Mouse (Mus musculus) neural tube, embryonic 12.5 days (tissue): ENCODE data around the gene Sec1. TPM values are rescaled to one million over a fixed set of nuclear protein-coding genes. Genes with fewer than 3 reads are reported as not detected.

Source experiments
- ATAC-seq: fragments of 200-750 bp; cut with Nextera tagmentation; 2 replicates; pipeline ENCODE4 v1.8.0; 2017; ENCODE audit warnings: low read depth, mild to moderate bottlenecking, moderate TSS enrichment, moderate library complexity; ENCODE audit not compliant: low FRiP score
- H3K27ac ChIP-seq: fragments of 300-500 bp; sonication (generic); 2 replicates; pipeline ENCODE4 v1.5.1; 2016
- H3K27me3 ChIP-seq: fragments of 300-500 bp; sonication (generic); replicated peaks from 2 replicates; pipeline ENCODE4 v1.6.1; 2016; ENCODE audit warnings: mild to moderate bottlenecking
- H3K36me3 ChIP-seq: fragments of 300-500 bp; sonication (generic); 2 replicates; pipeline ENCODE4 v1.6.1; 2016; ENCODE audit warnings: mild to moderate bottlenecking
- H3K4me1 ChIP-seq: fragments of 300-500 bp; sonication (generic); 2 replicates; pipeline ENCODE4 v1.6.1; 2016
- H3K4me2 ChIP-seq: fragments of 300-500 bp; sonication (generic); replicated peaks from 2 replicates; pipeline ENCODE4 v1.6.1; 2016; ENCODE audit warnings: mild to moderate bottlenecking
- H3K4me3 ChIP-seq: fragments of 300-500 bp; sonication (generic); 2 replicates; pipeline ENCODE4 v1.5.1; 2016
- H3K9ac ChIP-seq: fragments of 300-500 bp; sonication (generic); 2 replicates; pipeline ENCODE4 v1.6.1; 2016; ENCODE audit warnings: mild to moderate bottlenecking
- H3K9me3 ChIP-seq: fragments of 300-500 bp; sonication (generic); 2 replicates; pipeline ENCODE4 v1.6.1; 2016; ENCODE audit warnings: mild to moderate bottlenecking
- WGBS: fragments of 180-500 bp; shearing (Covaris S2); methylation state at CpG from one replicate; pipeline ENCODE4 v1.1.7; 2016; 5-methylcytosine and 5-hydroxymethylcytosine counted together
- polyA plus RNA-seq: library from polyadenylated mRNA; unstranded; fragments of >200 nt; fragmentation: Nextera tagmentation; extraction: Ambion mirVana; gene quantifications from 2 replicates; pipeline ENCODE4 v1.2.1, GENCODE M21; 2016

The Sec1 gene
- polyA plus RNA-seq, 1 experiment from 2014 or later, result 1.2 TPM

DNA sequence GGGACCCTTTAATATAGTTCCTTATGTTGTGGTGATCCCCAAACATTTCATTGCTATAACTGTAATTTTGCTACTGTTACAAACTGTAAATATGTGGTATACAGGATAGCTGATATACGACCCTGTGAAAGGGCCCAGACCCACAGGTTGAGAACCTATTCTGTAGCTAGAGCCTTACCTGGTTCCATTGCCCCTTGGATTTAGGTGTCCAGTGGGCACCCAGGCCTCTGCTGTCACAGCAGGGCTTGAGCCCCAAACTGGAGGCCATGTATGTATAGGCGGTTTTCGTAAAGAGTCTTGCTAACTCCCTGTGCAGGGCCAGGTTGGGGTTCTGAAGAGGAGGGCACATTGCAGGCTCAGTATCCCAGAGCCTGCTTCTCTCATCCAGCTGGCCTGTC lies 22.3 kb upstream of the Sec1 start:
- WGBS, result 93% methylated on average over 3 of the region's 3 CpGs
- ATAC-seq, result no peak
- Histone ChIP-seq H3K4me2 (peak overlapping the region; percentile 93), H3K27me3 (no peaks in the 10 kb centered on the region), H3K4me1 (peaks cover 44% of the 10 kb centered on the region), H3K4me3 (peak overlapping the region; percentile 91; the same call in 1 of the 2 replicates), H3K36me3 (peaks cover 45% of the 10 kb centered on the region), H3K9me3 (no peaks in the 10 kb centered on the region), H3K9ac (no peak overlapping the region), H3K27ac (no peak overlapping the region)

DNA sequence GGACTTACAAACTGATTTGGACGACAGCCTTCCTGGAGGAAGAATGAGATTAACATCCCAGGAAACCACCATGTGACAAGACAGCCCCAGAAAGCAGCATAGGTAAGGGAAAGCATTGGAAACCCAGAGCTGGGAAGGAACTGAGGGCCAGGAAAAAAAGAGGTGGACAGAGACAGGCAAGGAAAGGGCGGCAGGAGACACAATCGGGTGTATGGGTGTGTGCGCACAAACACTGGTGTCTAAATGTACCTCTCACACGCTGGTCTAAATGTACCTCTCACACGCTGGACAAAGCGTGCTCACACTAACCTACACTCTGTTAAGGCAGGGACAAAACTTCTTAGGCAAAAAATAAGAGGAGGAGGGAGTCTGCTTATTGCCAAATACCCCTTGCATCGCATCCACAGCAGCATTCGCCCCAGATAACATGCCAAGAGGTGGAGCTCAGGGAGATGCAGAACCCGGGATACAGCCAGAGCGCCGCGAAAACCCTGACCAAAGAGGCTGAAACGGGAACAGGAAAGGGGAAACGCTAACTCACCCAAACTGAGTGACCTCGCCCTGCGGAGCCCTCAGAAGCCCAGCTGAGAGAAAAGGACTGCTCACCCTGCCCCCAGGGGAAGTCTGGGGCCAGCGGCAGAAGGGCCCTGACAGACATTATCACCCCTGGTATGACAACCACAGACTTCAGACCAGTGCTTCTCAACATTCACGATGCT lies 21.7 kb upstream of the Sec1 start:
- ATAC-seq, result no peak
- Histone ChIP-seq H3K4me1 (peaks cover 44% of the 10 kb centered on the region), H3K27ac (no peak overlapping the region), H3K27me3 (no peaks in the 10 kb centered on the region), H3K4me3 (peak overlapping the region; percentile 74; the same call in 1 of the 2 replicates), H3K9me3 (no peaks in the 10 kb centered on the region), H3K4me2 (peak overlapping the region; percentile 93), H3K9ac (peak overlapping the region; percentile 48), H3K36me3 (peaks cover 45% of the 10 kb centered on the region)
- 85% methylated on average over 19 of the region's 19 CpGs for WGBS

DNA sequence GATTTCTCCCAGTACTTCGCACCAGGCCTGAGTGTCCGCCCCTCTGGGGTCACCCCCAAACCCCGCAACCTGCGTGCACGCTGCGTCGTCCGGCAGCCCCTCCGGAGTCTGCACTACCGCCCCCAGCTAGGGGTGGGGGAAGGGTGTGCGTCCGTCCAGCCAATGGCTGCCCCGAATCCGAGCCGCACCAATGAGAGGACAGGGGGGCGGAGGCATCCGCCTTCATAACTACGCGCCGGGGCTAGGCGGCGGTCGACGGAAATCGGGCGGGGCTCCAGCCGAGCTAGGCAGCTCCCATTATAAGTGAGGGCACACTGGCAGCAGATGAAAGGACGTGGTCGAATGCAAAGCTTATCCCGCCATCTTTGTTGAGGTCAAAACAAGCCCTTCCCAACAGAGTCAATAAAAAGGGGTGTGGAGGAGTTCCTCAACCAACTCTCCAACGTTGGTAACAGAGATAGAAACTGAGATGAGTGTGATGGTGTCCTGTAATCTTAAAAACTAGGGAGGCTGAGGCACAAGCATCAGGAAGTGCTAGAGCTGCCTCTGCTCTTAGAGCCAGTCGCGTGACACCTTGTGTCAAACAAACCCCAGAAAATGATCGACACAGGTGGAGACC lies 21.0 kb upstream of the Sec1 start, which contains the start of gene Rpl18:
TSS of gene Rpl18 (plus strand) at position 368 of the 619 bp plus-strand sequence.
- H3K4me1 ChIP-seq, result peaks cover 44% of the 10 kb centered on the region
- H3K36me3 ChIP-seq, result peaks cover 44% of the 10 kb centered on the region

DNA sequence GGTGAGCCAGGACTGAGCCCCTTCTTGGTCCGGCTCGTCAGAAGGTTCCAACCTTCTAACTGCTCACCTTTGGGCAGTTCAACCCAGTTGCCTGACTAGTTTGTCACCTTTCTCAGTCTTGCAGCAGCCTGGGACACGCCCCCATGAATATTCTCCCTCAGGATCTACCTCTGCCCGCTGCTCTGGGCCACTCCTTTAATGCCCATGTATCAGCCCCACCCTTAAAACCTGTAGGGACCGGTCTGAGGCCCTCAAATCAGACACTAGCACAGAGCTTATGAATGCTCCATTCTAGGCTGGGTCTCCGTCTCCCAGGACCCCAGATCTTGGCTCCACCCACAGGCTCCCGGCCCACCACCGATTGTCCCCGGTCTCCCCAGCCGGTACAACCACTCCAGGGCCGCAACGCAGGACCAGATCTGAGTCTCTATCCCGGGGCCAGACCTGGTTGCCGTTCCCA lies 20.5 kb upstream of the Sec1 start:
- Histone ChIP-seq H3K36me3 (peaks cover 42% of the 10 kb centered on the region), H3K4me1 (peaks cover 45% of the 10 kb centered on the region)

More for the DNA sequence above, 21.0 kb upstream of the Sec1 start, which contains the start of gene Rpl18:
- Histone ChIP-seq H3K9ac (peak within 1 kb of the TSS; percentile 69), H3K27ac (no peak within 1 kb of the TSS), H3K4me2 (peak within 1 kb of the TSS; percentile 93), H3K9me3 (no peaks in the 10 kb centered on the region), H3K4me3 (peak within 1 kb of the TSS; percentile 74), H3K27me3 (no peaks in the 10 kb centered on the region)
- WGBS, result 6% methylated on average over 34 of the region's 34 CpGs
- ATAC-seq, result peak; percentile 86

DNA sequence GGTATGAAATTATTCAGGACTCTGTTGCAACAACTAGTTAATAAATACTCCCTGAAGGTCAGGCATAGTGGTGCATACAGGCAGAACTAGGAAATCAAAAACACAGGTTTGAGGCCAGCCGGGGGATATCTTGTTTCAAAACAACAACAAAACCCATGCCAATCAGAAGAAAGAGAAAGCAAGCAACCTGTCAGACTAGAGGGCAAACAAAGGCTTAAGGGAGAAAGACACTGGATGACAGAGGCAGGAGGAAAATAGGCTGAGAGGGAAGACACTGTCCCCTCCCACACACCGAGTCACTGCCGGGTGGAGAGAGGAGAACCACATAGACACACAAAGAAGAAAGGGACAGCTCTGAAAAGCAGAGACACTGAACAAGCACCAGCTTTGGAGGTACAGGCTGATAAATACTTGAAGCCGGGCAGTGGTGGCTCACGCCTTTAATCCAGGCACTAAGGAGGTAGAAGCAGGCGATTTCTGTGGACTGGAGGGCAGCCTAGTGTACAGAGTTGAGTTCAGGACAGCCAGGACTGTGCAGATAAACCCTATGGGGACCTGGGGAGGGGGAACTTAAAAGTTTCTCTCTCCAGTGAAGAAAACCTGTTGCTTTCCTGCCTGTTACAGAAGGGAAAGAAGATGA lies 19.8 kb upstream of the Sec1 start:
- Histone ChIP-seq H3K4me2 (peak overlapping the region; percentile 93), H3K27ac (no peak overlapping the region), H3K4me3 (peak overlapping the region; percentile 74), H3K36me3 (peaks cover 36% of the 10 kb centered on the region), H3K27me3 (no peaks in the 10 kb centered on the region), H3K9me3 (no peaks in the 10 kb centered on the region), H3K9ac (peak overlapping the region; percentile 69; the same call in 1 of the 2 replicates), H3K4me1 (peaks cover 45% of the 10 kb centered on the region)
- 93% methylated on average over 6 of the region's 6 CpGs for WGBS
- ATAC-seq, result no peak

More for the DNA sequence above, 20.5 kb upstream of the Sec1 start:
- Histone ChIP-seq H3K9me3 (no peaks in the 10 kb centered on the region), H3K4me3 (peak overlapping the region; percentile 74), H3K4me2 (peak overlapping the region; percentile 93), H3K9ac (peak overlapping the region; percentile 69), H3K27me3 (no peaks in the 10 kb centered on the region), H3K27ac (no peak overlapping the region)
- WGBS, result 10% methylated on average over 14 of the region's 14 CpGs
- peak; percentile 17; the same call in 1 of the 2 replicates for ATAC-seq

DNA sequence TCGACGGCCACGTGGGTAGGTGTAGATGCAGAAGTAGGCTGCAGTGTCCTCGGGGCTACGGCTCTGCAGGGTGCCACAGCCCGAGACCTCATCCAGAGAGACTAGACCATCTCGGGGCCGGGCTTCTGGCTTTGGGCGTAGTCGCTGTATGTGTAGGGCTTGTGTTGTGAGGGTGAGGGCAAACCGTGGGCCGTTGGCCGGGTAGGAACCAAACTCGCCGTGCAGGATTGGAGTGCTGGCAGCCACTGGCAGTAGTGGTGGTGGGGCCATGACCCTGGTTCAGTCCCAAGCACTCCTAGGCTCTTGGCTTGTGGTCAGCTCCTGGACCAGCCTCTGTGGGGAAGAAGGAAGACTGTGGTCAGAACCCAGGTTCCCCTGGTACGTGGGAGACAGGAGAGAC lies 19.2 kb upstream of the Sec1 start:
- Histone ChIP-seq H3K27ac (no peak overlapping the region), H3K9me3 (no peaks in the 10 kb centered on the region), H3K9ac (no peak overlapping the region), H3K4me2 (no peak overlapping the region; the same call in 1 of the 2 replicates), H3K4me3 (no peak overlapping the region), H3K36me3 (peaks cover 36% of the 10 kb centered on the region), H3K4me1 (peaks cover 45% of the 10 kb centered on the region), H3K27me3 (no peaks in the 10 kb centered on the region)
- WGBS, result 94% methylated on average over 16 of the region's 16 CpGs
- ATAC-seq, result no peak

DNA sequence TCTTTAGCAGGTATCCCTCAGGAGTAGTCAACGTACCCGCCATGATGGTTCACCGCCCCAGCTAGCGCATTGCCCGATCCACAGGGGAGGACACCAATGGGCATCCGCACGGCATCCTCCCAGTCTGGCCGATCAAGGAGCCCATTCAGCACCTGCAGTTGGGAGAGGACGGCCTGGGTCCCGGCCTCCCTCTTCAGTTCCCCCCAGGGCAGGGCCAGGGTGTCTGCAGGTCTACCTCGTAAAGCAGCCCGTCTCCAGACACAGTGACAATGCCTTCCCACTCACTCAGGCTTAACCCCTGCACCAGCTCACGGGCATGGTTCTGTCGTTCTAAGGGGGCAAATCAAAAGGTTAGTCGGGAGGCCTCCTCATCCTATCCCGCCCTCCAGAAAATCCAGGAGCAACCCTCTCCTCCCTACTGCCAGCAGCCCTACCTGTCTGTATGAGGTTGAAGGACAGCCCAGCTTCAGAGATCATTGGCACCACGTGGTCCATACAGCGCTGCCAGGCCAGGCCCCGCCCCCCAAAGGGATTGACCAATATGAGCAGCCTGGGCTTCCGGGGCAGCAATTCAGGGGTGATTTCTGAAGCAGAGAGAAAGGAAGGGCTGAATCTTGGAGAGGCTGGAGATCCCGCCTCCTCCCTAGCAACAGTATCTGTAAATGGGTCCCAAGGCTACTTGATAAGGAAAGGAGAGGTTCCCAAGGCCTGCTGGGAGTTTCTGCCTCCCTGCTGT lies 18.0 kb upstream of the Sec1 start:
- Histone ChIP-seq H3K27ac (no peak overlapping the region), H3K4me3 (no peak overlapping the region), H3K27me3 (no peaks in the 10 kb centered on the region), H3K9me3 (no peaks in the 10 kb centered on the region), H3K4me1 (peaks cover 57% of the 10 kb centered on the region), H3K4me2 (no peak overlapping the region), H3K9ac (no peak overlapping the region), H3K36me3 (peaks cover 36% of the 10 kb centered on the region)
- WGBS, result 90% methylated on average over 21 of the region's 21 CpGs
- no peak for ATAC-seq

DNA sequence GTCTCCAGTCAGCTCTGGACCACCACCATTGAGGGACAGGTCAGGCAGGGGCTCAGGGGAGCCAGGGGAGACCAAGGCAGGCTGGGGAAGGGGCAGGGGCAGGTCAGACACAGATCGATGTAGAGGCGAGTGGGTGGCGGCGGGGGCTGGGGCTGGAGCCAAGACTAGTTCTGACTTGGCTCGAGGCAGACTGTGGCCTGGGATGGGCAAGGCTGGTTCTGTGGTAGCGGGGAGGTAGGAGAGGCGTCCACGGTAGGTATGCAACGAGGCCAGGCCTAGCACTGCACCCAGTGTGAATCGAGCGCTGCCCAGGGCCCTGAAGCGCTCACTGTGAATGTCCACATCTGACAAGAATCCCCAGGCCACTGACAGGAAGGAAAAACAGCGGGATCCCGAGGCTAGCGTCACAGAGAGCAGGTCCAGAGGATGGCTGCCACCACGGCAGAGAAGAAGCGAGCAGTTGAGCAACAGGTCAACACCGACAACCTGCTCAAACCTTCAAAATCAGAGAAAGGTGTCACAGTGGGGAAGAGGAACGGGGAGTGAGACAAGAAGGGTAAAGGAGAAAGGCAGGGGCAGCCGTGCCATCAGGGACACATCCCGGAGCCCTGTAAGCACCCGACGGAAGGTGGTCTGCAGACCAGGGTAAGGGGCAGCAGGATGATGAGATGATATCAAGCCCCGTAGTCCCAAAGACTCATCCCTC lies 17.3 kb upstream of the Sec1 start:
- H3K27ac ChIP-seq, result no peak overlapping the region
- no peak overlapping the region for H3K4me3 ChIP-seq
- peaks cover 36% of the 10 kb centered on the region for H3K36me3 ChIP-seq
- H3K9me3 ChIP-seq, result no peaks in the 10 kb centered on the region
- no peaks in the 10 kb centered on the region for H3K27me3 ChIP-seq
- ATAC-seq, result no peak
- WGBS, result 91% methylated on average over 24 of the region's 24 CpGs
- H3K9ac ChIP-seq, result no peak overlapping the region
- H3K4me1 ChIP-seq, result peaks cover 57% of the 10 kb centered on the region
- H3K4me2 ChIP-seq, result no peak overlapping the region

DNA sequence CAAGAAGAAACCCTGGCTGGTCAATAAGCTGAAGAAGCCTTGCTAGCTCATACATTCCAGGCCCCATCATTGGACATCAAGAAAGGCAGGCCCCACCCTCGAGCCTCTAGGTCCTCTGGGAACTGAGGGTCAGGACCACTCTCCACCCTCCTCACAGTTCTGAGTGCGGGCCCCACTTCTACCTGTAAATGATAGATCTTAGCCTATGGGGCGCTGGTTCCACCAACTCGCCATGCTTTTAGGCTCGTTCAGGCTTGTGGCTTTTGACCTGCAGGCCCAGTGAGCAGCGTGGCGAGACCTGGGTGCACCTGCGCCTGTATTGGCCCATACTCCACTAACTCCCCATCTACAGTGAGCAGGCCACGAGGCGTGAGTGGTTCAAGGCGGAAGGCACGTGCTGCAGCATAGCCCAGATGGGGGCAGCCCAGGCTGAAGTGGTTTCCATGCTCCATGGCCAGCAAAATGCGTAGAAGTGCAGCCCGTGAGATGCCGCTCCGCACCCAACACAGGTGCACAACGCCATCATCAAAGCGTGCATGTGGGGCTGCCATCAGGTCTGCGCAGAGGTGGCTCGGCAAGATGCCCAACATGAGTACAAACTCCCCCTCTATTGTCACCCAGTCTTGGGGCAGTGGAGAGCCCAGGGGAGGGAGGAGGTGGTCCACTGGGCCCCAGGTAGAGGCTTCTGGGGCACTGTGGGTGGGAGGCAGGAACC lies 16.4 kb upstream of the Sec1 start:
- Histone ChIP-seq H3K27ac (no peak overlapping the region), H3K4me2 (no peak overlapping the region), H3K9me3 (no peaks in the 10 kb centered on the region), H3K4me1 (peaks cover 57% of the 10 kb centered on the region), H3K36me3 (peaks cover 36% of the 10 kb centered on the region), H3K9ac (no peak overlapping the region), H3K27me3 (no peaks in the 10 kb centered on the region), H3K4me3 (no peak overlapping the region)
- no peak for ATAC-seq
- 96% methylated on average over 20 of the region's 20 CpGs for WGBS

DNA sequence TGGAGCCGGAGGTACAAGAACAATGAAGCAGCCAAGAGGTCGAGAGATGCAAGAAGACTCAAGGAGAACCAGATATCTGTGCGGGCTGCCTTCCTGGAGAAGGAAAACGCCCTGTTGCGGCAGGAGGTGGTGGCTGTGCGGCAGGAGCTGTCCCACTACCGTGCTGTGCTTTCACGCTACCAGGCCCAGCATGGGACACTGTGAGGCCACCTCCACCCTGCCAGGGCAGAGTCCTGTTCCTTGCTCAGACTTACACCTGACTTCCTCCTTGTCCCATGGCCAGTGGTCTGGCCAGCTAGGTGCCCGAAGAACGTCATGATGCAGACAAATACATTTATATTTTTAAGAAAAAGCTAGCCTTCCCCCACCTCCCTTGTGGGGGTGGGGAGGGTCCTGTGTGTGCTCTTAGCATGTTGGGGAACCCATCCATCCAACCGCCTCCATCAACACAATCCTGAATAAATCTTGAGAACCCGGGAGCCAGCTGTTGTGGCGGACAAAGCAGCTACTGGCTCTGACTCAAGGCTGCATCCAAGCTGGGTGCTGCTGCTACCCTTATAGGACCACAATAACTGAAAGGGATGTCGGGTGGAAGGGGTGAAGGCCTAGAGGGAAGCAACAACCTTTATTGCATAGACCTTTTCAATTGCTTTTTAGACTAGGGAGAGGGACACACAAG lies 15.6 kb upstream of the Sec1 start:
- ATAC-seq, result no peak
- peaks cover 36% of the 10 kb centered on the region for H3K36me3 ChIP-seq
- H3K4me2 ChIP-seq, result no peak overlapping the region; the same call in 1 of the 2 replicates
- H3K9ac ChIP-seq, result no peak overlapping the region
- no peak overlapping the region for H3K4me3 ChIP-seq
- H3K4me1 ChIP-seq, result peaks cover 60% of the 10 kb centered on the region
- WGBS, result 72% methylated on average over 14 of the region's 14 CpGs
- H3K27me3 ChIP-seq, result no peaks in the 10 kb centered on the region
- no peaks in the 10 kb centered on the region for H3K9me3 ChIP-seq
- no peak overlapping the region for H3K27ac ChIP-seq
